Mouse (Mus musculus): Measurements from ENCODE around the gene 4930590J08Rik. TPM values are rescaled to one million over a fixed set of nuclear protein-coding genes. Genes with fewer than 3 reads are reported as not detected.
"Not testable (repeated sequence)": the region's sequence is repeated elsewhere in the genome, so short reads cannot be mapped to it uniquely, and the experiment has no call there.

The 4930590J08Rik gene
- total RNA-seq (2015), result 0.69 and 0.78 TPM in 2 replicates
- 0.37 TPM in 1 of 2 replicates, not detected in the other for total RNA-seq (2017)

DNA sequence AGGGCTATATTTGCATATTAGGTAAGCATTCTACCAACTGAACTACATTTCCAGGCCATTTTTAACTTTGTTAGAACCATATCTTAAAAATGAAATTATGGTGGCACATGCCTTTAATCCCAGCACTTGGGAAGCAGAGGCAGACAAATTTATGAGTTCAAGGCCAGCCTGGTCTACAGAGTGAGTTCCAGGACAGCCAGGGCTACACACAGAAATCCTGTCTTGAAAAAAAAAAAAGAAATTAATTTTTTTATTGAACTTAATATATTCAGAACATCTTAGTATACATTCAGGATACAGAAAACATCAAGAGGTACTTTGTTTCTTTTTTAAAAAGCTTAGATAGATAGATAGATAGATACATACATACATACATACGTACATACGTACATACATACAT, at the start of gene 4930590J08Rik:
Gene 4930590J08Rik, plus strand, starts transcription at position 301 of the 400 bp plus-strand sequence.
- ATAC-seq (replicated peaks; ENCODE audit: poor library complexity), result not testable (repeated sequence)

DNA sequence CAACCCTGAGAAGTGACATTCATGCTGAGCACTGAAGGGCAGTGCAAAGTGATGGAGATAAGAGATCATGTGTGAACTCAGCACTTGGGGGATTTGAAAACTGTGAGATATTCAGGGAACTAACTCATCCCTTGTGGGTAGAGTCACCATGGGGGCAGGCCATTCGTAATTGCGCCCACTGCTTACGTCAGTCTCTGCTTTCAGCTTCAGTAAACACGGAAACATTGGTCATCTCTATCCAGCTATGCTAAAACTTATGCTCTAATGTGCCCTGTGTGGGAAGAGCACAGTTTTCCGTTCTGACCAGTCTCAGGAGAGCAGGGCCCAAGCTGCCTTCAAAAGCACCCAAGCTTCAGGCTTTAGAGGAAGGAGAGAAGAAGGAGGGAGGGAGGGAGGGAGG, 44.3 kb upstream of the 4930590J08Rik start:
- no peak for ATAC-seq (replicated peaks; ENCODE audit: poor library complexity)

DNA sequence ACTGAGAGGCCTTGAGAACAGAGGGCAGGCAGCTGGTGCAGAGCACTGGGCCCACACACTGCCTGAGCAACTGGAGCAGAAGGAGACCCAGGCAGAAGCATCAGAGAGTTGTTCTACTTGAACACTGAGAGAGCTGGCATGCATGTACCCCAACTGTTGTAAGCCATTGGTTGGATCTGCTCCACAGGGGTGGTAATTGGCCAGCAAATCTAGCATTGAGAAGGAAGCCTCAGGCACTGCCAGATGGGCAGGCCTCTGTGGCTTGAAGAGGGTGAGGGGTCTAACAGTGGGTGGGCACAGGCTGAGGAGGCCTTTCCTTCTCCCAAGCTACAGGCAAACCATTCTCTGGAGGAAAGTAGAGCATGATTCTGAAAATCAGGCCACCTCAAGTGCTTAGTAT, 39.8 kb upstream of the 4930590J08Rik start:
- ATAC-seq (replicated peaks; ENCODE audit: poor library complexity), result no peak

DNA sequence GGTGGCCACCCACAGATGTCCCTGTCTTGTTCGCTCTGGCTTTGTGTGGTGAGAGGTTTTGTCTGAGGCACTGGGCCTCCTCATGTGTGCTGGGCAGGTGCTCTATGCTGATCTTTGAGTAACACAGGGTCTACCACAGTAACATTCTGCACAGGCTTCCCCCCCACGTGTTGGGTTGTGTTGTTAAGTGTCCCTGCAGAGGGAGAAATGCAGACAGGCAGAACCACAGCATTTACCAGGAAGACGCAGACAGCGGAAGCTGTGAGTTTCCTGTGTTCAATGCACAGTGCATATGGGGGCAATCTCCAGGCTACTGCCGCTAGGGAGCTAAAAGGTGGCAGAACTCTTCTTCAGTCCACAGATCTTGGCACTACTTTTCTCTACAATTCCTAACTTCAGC, 38.0 kb upstream of the 4930590J08Rik start:
- no peak for ATAC-seq (replicated peaks; ENCODE audit: poor library complexity)

DNA sequence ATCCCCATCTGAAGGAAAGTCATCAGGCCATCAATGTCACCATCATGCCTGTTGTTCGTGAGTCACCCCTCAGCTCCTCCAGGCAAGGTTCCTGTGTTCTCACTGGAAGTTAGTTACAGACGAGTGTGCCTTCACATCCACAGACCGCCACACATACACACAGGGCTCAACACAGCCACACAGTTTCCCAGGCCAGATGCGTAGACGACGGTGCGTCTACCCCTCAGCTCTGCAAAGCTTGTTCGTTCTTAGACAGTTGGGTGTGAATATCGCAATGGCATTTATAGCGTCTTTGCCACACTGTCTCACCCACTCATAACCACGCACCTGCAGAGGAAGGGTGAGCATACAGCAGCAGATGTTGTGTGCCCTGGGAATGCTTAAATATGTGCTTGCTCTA, 37.0 kb upstream of the 4930590J08Rik start:
- no peak for ATAC-seq (replicated peaks; ENCODE audit: poor library complexity)

DNA sequence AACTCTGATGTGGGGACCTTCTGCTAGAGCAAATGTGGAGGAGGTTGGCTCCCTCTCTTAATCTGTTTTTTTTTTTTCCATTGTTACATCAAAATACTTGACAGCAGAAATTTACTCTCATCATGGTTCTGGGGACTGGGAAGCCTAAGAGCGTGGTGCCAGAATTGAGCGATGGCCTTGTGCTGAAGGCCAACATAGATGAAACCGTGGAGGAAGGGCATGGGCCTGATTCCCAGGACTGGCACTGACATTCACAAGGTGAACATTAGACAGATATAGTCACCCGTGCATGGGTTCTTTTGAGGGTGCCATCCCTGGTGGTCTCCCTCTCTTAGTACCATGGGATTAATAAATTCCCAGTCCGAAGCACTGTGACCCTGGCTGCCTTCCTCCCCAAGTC, 34.5 kb upstream of the 4930590J08Rik start:
- ATAC-seq (replicated peaks; ENCODE audit: poor library complexity), result no peak

DNA sequence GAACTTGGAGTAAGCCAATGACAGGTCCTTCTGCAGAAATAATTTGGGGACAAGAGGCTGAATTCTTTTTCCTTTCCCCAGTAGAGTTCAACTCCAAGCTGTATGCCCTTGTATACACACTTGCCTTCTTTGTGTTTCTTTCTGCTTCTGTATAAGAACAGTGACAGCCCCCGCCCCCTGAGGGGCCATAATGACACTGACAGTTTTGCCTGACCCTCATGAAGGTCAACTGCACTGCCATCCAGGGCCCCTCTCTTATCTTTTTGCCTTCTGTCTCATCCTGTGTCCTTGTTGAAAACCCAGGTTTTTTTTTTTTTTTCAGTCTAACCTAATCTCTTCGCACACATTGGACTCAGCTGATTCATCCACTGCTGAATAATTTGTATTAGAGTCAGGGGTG, 29.8 kb upstream of the 4930590J08Rik start:
- no peak for ATAC-seq (replicated peaks; ENCODE audit: poor library complexity)

DNA sequence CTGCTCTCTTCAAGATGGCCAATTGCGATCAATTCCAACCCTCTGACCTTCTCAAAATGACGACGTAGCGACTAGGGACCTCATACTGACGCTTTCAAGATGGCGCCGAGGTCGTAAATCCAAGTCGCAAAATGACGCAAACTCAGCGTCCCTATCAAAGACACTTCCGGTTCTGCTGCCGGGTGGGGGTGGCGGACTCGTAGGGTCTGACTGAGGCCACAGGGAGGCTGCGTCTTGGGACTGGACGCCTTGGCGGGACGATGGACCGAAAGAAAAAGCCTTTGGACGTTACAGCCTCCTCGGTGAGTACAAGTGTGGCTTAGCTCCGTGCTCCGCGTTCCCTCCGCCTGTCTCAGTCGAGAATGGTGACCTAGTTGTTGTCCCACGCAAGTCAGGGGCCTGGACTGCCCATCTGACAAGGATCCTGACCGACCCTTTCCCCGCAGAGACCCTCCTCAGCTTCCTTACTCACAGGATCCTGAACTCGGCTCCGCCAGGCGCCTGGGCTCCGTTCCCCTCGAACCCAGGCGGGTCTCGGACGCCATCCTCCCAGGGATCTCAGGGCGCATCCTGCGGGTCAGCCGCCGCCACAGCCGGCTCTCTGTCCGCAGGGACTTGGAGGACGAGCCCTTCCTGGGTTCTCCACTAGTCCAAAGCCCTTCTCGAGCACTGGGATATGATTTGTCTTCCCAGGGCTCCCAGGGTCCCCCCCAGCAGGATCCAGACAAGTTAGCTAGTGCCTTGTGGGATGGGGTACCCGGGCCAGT, 24.5 kb upstream of the 4930590J08Rik start, which contains the start of gene Ccdc174:
Gene Ccdc174, plus strand, starts transcription at position 169 of the 767 bp plus-strand sequence.
- ATAC-seq (replicated peaks; ENCODE audit: poor library complexity), result peak; percentile 99

DNA sequence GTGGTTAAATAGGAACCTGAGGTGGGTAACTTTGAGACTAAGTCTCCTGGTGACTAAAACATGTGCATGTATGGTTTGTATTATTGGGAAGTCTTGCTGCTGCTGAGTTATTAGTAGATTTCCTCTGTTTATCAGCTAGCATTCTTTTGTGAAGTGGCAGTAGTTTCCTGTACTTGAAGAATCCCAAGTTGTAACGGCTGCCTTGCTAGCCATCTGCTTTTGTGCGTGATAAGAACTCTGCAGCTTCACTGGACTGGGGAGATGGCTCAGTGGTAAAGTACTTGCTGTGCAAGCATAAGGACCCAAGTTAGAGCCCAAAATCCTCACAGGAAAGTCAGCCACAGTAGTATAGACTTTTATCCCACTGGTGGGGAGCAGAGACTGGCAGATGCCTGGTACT, 18.8 kb upstream of the 4930590J08Rik start:
- peak; percentile 65 for ATAC-seq (replicated peaks; ENCODE audit: poor library complexity)

DNA sequence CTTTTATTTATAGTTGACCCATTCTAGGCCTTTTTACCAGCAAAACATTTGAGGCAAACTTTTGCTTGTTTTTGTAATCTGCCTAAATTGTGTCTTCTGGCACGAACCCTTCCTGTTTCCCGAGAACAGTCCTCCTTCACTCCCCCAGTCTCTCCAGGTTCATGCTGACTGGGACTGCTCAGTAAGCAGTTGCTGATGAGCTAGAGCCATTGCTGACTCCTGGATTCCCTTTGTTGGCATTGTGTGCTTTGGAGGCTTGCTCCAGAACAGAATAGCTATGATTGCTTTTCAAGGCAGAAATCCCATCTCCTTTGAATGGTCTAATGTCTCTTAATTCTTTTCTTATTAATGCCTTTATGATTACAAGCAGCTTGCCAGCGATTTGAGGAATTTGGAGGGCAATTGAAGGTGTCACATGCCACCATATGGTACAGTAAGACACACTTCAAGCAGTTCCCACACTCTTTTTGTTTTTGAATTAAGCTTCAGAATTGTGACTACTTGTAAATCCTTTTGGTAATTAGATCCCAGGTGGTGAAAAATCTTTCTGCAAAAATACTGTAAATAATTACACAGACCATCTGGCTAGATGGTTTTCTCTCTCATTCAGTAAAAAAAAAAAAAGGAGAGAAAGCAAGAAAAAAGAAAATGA, 13.2 kb upstream of the 4930590J08Rik start:
- ATAC-seq (replicated peaks; ENCODE audit: poor library complexity), result no peak

DNA sequence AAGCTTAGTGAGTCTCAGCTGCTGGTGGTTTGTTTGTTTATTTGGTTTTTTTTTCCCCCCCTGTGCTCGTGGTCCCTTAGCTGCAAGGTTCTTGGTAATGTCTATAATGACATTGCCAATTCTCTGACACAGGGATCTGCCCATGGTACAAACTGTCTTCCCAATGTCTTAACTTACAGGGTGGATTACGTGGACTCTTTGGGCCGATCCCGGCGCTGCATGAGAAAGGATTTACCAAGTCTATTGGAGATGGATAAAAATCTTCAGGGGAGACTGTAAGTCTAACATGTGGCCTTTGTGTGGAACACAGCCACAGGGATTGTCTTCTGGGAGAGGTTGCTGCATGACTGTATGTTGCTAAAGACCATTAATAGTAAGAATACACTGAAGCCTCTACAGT, 12.0 kb upstream of the 4930590J08Rik start:
- no peak for ATAC-seq (replicated peaks; ENCODE audit: poor library complexity)

DNA sequence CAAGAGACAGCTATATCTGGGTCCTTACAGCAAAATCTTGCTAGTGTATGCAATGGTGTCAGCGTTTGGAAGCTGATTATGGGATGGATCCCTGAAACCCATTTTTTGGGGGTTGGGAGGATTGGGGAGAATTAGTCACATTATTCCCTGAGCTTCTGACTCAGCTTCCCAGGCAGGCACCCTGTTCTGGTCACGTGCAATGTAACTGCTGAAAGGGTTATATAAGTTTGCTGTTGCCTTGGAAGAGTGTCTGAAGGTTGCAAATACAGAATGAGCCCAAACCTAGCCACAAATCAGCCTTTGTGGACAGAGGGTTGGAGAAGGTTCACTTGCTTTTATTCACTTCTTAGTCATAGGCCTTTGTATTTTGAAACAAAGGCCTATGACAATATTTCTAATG, 10.8 kb upstream of the 4930590J08Rik start:
- no peak for ATAC-seq (replicated peaks; ENCODE audit: poor library complexity)

DNA sequence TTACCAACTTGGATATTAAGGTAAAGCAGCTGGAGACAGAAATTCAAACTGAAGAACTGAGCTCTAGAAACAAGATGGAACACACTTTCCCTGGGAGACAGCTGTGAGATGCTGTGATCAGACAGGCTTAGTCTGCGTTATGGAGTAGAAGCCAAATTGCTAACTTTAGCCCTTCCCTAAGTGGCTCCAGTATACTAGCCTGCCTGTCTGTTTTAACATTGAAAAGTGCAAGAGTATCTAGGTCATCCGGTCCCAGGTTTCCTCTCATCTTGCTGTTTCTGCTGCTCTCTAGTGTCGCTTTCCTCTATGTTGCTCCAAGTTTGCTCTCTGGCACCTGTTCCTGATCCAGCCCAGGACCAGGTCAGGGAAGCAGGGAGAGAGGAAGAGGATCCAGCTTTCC, 5.8 kb upstream of the 4930590J08Rik start:
- ATAC-seq (replicated peaks; ENCODE audit: poor library complexity), result no peak

DNA sequence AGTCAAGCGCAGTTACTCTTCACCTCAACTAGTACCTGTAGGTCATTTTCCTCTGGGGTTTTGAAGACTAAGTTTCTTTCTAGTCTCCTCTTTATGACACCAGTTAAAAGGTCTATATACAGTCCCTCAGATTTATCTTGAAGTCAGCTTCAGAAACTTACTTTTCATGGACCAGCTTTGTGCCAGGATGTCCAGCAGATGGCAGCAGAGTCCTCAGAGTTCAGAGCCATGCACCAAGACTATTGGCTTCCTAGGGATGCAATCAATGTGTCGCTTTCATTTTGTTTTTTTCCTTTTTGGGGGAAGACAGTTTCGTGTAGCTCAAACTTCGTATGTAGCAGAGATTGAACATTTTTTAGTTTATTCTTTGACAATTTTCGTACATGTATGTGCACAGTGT, 1.1 kb upstream of the 4930590J08Rik start:
- peak; percentile 95 for ATAC-seq (replicated peaks; ENCODE audit: poor library complexity)

DNA sequence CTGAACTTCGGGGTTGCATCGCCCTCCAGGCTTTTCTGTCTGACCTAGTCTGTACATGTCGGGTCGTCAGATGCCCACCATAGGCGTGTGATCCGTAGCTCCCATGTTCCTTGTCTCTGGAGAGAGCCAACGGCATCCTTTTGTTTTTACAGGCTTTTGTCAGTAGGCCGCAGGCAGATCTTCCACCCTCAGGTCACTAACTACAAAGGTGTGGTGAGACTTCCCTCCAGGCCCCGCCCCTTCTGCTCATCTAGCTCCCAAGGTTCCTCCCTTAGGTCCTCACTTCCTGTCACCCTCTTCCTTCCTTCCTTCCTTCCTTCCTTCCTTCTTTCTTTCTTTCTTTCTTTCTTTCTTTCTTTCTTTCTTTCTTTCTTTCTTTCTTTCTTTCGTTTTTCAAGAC, 11.4 kb downstream of the 4930590J08Rik start:
- ATAC-seq (replicated peaks; ENCODE audit: poor library complexity), result no peak

DNA sequence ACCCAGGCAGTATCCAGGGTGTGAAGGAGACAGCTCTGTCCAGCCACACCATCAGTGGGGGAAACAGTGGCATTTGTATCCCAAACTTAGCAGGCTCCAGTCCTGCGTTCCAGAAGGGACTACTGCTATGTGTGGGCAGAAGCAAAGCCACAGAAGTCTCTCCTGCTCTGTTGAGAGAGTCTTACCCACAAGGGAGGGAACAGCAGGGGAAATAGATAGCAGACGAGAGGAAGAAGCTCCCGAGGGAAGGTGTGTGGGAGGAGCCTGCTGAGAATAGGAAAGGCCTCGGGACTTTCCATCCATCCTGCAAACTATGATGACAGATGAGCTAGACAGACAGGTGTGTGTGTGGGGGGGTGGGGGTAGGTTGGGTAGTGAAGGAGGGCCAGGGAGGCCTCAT, 14.7 kb downstream of the 4930590J08Rik start:
- ATAC-seq (replicated peaks; ENCODE audit: poor library complexity), result no peak

DNA sequence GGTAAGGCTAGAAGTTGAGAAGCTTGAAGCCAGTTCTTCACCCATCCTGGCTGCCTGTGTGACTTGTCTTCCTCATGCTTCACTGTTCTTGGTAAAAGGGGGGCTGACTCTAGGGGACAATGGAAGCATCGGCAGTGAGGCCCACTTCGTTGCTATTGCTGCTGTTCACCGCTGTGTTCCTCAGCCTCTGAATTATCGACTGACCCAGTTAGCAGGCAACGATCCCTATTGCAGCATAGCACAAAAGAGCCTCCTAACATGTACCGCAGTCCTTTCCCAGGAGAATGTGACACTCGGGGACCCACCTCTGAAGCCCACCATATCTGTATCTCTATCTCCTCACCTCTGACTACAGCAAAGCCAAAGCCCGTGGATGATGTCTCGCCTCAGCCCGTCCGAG, 15.1 kb downstream of the 4930590J08Rik start:
- ATAC-seq (replicated peaks; ENCODE audit: poor library complexity), result no peak

DNA sequence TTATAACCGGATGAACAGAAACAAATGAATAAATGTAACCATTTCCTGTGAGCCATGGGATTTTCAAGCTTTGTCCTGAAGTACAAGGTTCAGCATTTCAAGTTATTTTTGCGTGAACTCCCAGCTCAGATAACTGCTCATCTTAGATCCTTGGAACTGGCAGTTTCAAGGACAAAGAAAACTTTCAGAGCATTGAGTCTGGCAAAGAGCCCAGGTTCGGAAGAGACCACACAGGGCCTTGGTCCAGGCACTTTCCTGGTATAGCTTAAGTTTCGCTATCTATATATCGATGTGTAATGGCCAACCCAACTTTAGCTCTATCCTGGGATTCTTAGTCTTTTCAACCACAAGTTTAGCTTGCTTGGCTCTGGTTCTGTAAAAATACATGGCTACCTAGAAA, 28.6 kb downstream of the 4930590J08Rik start:
- no peak for ATAC-seq (replicated peaks; ENCODE audit: poor library complexity)

DNA sequence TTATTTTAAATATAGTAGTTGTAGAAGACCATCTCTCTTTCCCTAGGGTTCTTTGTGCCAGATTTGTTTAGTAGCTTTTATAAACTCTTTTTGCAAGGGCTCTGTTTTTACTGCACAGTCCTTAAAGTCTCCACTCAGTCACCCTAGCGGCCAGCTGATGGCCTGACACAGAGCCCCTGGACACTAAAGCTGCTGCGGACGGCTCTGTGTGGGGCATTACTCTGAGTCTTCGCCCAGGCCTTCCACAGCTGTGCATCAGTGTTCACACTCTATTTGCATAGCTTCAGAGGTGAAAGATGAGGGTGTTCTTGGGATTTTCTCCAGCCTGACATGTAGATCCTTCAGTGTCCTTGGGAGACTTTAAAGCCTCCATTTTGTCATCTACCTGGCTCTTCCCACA, 35.9 kb downstream of the 4930590J08Rik start:
- ATAC-seq (replicated peaks; ENCODE audit: poor library complexity), result no peak

DNA sequence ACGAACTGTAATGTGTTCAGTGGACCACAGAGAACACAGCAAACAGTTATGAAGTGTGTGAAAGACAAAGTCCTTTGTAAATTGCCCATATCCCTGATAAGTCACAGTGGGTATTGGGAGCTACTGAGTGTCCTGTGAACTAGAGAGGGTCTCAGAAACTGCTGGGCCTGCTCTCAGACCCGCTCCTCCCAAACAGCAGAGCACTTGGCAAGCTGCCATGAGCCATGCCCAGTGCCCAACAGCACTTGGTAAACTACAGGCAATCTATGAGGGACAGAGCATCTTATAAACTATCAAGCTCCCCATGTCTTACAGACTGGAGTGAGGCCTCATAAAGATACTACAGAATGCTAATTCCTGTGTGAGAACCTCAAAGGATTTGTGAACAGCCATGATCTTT, 45.8 kb downstream of the 4930590J08Rik start:
- ATAC-seq (replicated peaks; ENCODE audit: poor library complexity), result no peak

DNA sequence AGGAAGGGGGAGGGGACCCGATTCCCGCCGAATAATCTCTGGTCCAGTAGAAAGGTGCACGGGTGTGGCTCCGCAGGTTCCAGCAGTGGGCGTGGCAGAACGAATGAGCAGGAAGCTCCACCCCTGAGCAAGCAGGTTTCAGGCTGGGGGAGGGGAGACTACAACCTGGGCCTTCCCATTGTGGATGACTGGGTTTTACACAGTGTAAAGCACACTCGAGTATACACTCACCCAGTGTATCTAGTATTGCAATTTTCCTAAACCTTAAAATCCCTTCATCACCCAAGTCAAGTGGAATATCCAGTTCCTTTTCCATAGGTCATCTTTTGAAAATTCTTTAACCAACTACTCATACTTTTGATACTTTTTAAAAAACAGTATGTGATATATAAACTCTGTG, 55.4 kb downstream of the 4930590J08Rik start:
- ATAC-seq (replicated peaks; ENCODE audit: poor library complexity), result not testable (repeated sequence)

DNA sequence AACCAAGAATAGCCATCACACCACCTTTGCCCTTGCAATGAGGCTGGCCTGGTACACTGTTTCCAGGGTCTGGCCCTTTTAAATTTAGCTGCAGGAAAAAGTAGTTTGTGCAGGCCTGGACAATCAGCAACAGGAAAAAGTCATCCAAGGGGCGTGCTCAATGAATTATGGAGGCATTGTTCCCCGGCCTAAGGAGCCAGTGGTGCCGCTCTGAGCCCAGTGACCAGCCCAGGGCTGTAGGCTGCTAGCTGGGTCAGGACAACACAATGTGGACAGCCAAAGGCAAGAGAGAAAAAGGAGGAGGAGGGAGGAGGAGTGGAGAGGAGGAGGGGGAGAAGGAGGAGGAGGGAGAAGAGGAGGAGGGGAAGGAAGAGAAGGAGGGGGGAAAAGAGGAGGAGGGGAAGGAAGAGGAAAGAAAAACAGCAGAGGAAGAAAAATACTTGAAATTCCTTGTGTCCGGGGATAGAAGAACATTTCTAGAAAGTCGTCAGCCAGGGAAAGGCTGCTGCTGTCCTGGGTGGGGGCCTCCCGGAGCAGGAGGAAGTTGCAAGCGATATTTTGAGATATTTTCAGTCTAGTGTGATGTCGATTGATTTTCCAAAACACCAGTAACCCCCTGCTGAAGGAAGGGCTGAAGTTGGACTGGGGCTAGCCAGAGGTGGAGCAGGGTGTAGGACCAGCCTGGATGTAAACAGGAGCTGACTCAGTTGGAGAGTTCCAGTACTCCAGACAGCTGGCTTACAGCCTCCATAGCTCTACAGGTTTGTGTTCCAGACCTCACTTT, 57.6 kb downstream of the 4930590J08Rik start:
- ATAC-seq (replicated peaks; ENCODE audit: poor library complexity), result no peak
